In the genomic region with DNA sequence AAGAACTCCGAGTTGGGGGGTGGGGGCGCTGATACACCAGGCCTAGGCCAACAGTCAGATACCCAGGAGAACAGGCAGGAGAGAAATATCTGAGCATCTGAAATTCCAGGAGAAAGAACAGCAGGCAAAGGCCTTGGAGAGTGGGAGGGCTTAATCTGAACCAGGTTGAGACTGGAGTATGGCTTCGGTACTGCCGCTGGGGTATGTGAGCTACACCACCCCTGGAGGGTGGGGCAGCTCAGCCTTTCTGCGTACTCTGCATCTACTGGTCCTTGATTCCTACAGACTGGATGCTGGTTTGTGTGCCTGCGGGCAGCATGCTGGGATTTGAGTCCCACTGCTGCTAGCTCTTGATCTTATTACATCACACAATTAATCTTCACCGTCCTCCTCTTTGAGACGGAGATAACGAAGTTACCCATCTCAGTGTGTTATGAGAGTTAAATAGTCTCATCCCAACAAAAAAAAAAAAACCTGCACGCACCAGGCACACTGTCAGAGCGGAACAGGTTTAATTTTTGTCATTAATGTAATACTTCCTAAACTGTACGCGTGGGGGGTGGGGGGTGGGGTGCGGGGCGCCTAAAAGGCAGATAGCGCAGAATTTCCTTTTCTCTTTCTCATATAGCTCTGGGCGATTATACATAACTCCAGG, we compare ENCODE assay signal across 9 mouse cellular contexts. TPM values are rescaled to one million over a fixed set of nuclear protein-coding genes. Genes with fewer than 3 reads are reported as not detected.
DNase-seq lines count a peak whose midpoint lies in the region; ATAC-seq and TF ChIP-seq lines count a peak whose summit lies in the region.
"Had no signal": no experiment of that assay in that cellular context is flagged by ENCODE, and none has a peak within 500 bp of the region (broad histone marks: within the 10 kb centered on the region; RNA-seq: fewer than 3 reads in every experiment).

No protein-coding gene starts in this region.

- no peaks in the 10 kb centered on the region for H3K36me3 ChIP-seq in heart, embryonic 11.5 days (ENCODE audit: control insufficient read depth, insufficient read depth, low read length)
- no peaks in the 10 kb centered on the region for H3K36me3 ChIP-seq in hindbrain, embryonic 11.5 days (ENCODE audit: control insufficient read depth, insufficient read depth, low read length)
- H3K36me3 ChIP-seq in midbrain, embryonic 14.5 days (ENCODE audit: control insufficient read depth, insufficient read depth, low read length), result no peaks in the 10 kb centered on the region
- H3K36me3 ChIP-seq: G1E had no signal

- H3K4me1 ChIP-seq in heart, embryonic 11.5 days (ENCODE audit: control insufficient read depth, insufficient read depth, low read length), result peaks cover 9% of the 10 kb centered on the region
- peaks cover 6% of the 10 kb centered on the region; the same call in 1 of the 2 replicates for H3K4me1 ChIP-seq in bone marrow, adult 2 months (ENCODE audit: control insufficient read depth, insufficient read depth, low read length)
- 0 out of 2 replicates have a peak, but pooled peaks cover 4% of the 10 kb centered on the region for H3K4me1 ChIP-seq in hindbrain, embryonic 11.5 days (replicated peaks; ENCODE audit: control insufficient read depth, insufficient read depth, low read length)
- peaks cover 17% of the 10 kb centered on the region for H3K4me1 ChIP-seq in midbrain, embryonic 14.5 days (ENCODE audit: control insufficient read depth, insufficient read depth, low read length)

- no peak for TF ChIP-seq CTCF in bone marrow, adult 2 months (IDR thresholded peaks at IDR 0.05; ENCODE audit: control insufficient read depth, insufficient read depth, low read length)

- DNase-seq in heart, postnatal 10 days, result no peak
- DNase-seq in hindbrain, embryonic 11.5 days (ENCODE audit: low spot score), result peak; percentile 51
- DNase-seq in midbrain, embryonic 14.5 days, result peak; percentile 58
- no peak for DNase-seq in T-cell, adult 2 months (ENCODE audit: low spot score)
- DNase-seq in layer of hippocampus, postnatal 14 days (ENCODE audit: low spot score in 2 of 2), result no peak
- no peak for DNase-seq in ovary, postnatal 10 days (ENCODE audit: low spot score)

- no peaks in the 10 kb centered on the region for H3K9me3 ChIP-seq in heart, embryonic 11.5 days (replicated peaks; ENCODE audit: control insufficient read depth, low read length)
- no peaks in the 10 kb centered on the region for H3K9me3 ChIP-seq in hindbrain, embryonic 11.5 days (ENCODE audit: control insufficient read depth, low read length)
- H3K9me3 ChIP-seq in midbrain, embryonic 14.5 days (ENCODE audit: control insufficient read depth, low read length), result no peaks in the 10 kb centered on the region
- H3K9me3 ChIP-seq: G1E had no signal

- 18% methylated on average over 17 of the region's 17 CpGs for WGBS in heart, embryonic 11.5 days (ENCODE audit: insufficient replicate concordance)
- WGBS in bone marrow, adult 2 months, result 39% methylated on average over 17 of the region's 17 CpGs
- WGBS in hindbrain, embryonic 11.5 days, result 29% methylated on average over 17 of the region's 17 CpGs
- 17% methylated on average over 17 of the region's 17 CpGs for WGBS in midbrain, embryonic 14.5 days

- H3K4me2 ChIP-seq in heart, embryonic 11.5 days, result peak overlapping the region; percentile 73
- peak overlapping the region; percentile 40 for H3K4me2 ChIP-seq in hindbrain, embryonic 11.5 days (replicated peaks; ENCODE audit: low read depth, low read length)
- peak overlapping the region; percentile 63 for H3K4me2 ChIP-seq in midbrain, embryonic 14.5 days (ENCODE audit: low read length)

- no peak overlapping the region for H3K9ac ChIP-seq in heart, embryonic 11.5 days (ENCODE audit: low read depth, low read length)
- H3K9ac ChIP-seq in hindbrain, embryonic 11.5 days (ENCODE audit: low read depth, low read length), result no peak overlapping the region; the same call in 1 of the 2 replicates
- H3K9ac ChIP-seq in midbrain, embryonic 14.5 days (replicated peaks; ENCODE audit: low read length), result peak overlapping the region; percentile 31; the same call in 1 of the 2 replicates

- peak overlapping the region; percentile 38 for H3K4me3 ChIP-seq in heart, embryonic 11.5 days (ENCODE audit: low read depth, low read length)
- H3K4me3 ChIP-seq in bone marrow, adult 2 months (replicated peaks; ENCODE audit: control insufficient read depth, low read depth, low read length), result peak overlapping the region; percentile 47
- H3K4me3 ChIP-seq in hindbrain, embryonic 11.5 days (ENCODE audit: low read depth, low read length), result peak overlapping the region; percentile 19
- H3K4me3 ChIP-seq in midbrain, embryonic 14.5 days (replicated peaks; ENCODE audit: low read depth, low read length), result peak overlapping the region; percentile 34

- no peak overlapping the region for H3K27ac ChIP-seq in heart, embryonic 11.5 days (ENCODE audit: low read depth, low read length)
- no peak overlapping the region for H3K27ac ChIP-seq in bone marrow, adult 2 months (ENCODE audit: control insufficient read depth, insufficient read depth, low read depth, low read length, poor library complexity)
- H3K27ac ChIP-seq in hindbrain, embryonic 11.5 days (ENCODE audit: low read depth, low read length), result 0 out of 2 replicates have a peak overlapping the region, but pooled peaks have one; percentile 39
- H3K27ac ChIP-seq in midbrain, embryonic 14.5 days (replicated peaks; ENCODE audit: low read depth, low read length), result peak overlapping the region; percentile 41; the same call in 1 of the 2 replicates

- TF ChIP-seq POLR2A in bone marrow, adult 2 months (IDR thresholded peaks at IDR 0.05; ENCODE audit: borderline replicate concordance, control insufficient read depth, low read depth, low read length), result no peak

- 0 out of 2 replicates have a peak, but pooled peaks have one; percentile 6 for ATAC-seq in heart, embryonic 11.5 days (replicated peaks; ENCODE audit: insufficient number of reproducible peaks, low FRiP score, low TSS enrichment)
- peak; percentile 68 for ATAC-seq in hindbrain, embryonic 11.5 days (ENCODE audit: low FRiP score)
- peak; percentile 60; the same call in 1 of the 2 replicates for ATAC-seq in midbrain, embryonic 14.5 days (ENCODE audit: low FRiP score, low TSS enrichment)

- no peaks in the 10 kb centered on the region for H3K27me3 ChIP-seq in heart, embryonic 11.5 days (ENCODE audit: control insufficient read depth, insufficient read depth, low read length)
- H3K27me3 ChIP-seq in hindbrain, embryonic 11.5 days (ENCODE audit: control insufficient read depth, insufficient read depth, low read length), result no peaks in the 10 kb centered on the region
- H3K27me3 ChIP-seq in midbrain, embryonic 14.5 days (ENCODE audit: control insufficient read depth, insufficient read depth, low read length), result no peaks in the 10 kb centered on the region

- intact Hi-C loops in heart, postnatal 10 days (cut with DNase I), result no loop called here

RNA-seq across cellular contexts. Expression of a gene that starts 52.5 kb away (rescaled TPM):
- polyA plus RNA-seq in heart, embryonic 11.5 days (2014; fragmentation: Nextera tagmentation; extraction: Ambion mirVana), result not detected in 2 replicates
- total RNA-seq in heart, postnatal 10 days (2021), result not detected
- not detected in 2 replicates for polyA plus RNA-seq in bone marrow, adult 2 months (2011; ENCODE audit: insufficient read depth, insufficient read length, low replicate concordance, missing spikeins)
- 0.43 TPM in 1 of 2 replicates, not detected in the other for polyA plus RNA-seq in hindbrain, embryonic 11.5 days (2014; fragmentation: Nextera tagmentation; extraction: Ambion mirVana)
- not detected in 2 replicates for polyA plus RNA-seq in midbrain, embryonic 14.5 days (2014; fragmentation: Nextera tagmentation; extraction: Ambion mirVana)
- not detected for total RNA-seq in layer of hippocampus, postnatal 14 days (2021)
- total RNA-seq: G1E had no signal
- polyA plus RNA-seq: G1E had no signal

RNA-seq across cellular contexts. Expression of a gene that starts 57.9 kb away (rescaled TPM):
- 2.7 and 3.4 TPM in 2 replicates for polyA plus RNA-seq in heart, embryonic 11.5 days (2014; fragmentation: Nextera tagmentation; extraction: Ambion mirVana)
- total RNA-seq in heart, postnatal 10 days (2021), result 1 to 10 TPM in 1 of 2 experiments, under 1 TPM in 1; 0.96 to 1.2 TPM
- polyA plus RNA-seq in bone marrow, adult 2 months (2011; ENCODE audit: insufficient read depth, insufficient read length, low replicate concordance, missing spikeins), result 1.0 and 2.2 TPM in 2 replicates
- 9.4 and 14.5 TPM in 2 replicates for polyA plus RNA-seq in hindbrain, embryonic 11.5 days (2014; fragmentation: Nextera tagmentation; extraction: Ambion mirVana)
- 3.2 and 5.5 TPM in 2 replicates for polyA plus RNA-seq in midbrain, embryonic 14.5 days (2014; fragmentation: Nextera tagmentation; extraction: Ambion mirVana)
- 1 to 10 TPM; 9.0 to 9.3 TPM for total RNA-seq in layer of hippocampus, postnatal 14 days (2021)
- polyA plus RNA-seq: G1E had no signal

Comparison
In these comparisons a context has a peak if more than half of its experiments do, and no peak if none do; other contexts are left out.
1. ATAC-seq: peak in every context shown above with its lines; median percentile 68 in hindbrain, embryonic 11.5 days; 60 in midbrain, embryonic 14.5 days; 6 in heart, embryonic 11.5 days.
2. H3K27ac ChIP-seq: peak in hindbrain, embryonic 11.5 days (single experiment) and midbrain, embryonic 14.5 days (single experiment); none in heart, embryonic 11.5 days (single experiment) and bone marrow, adult 2 months (single experiment).
3. DNase-seq: peak in hindbrain, embryonic 11.5 days (single experiment) and midbrain, embryonic 14.5 days (single experiment); none in heart, postnatal 10 days (0 of 2), T-cell, adult 2 months (single experiment), layer of hippocampus, postnatal 14 days (0 of 2) and ovary, postnatal 10 days (single experiment).
4. Peak in every context shown above with its lines, with median percentiles within 50 percentile points of each other: H3K4me2 ChIP-seq and H3K4me3 ChIP-seq.